Mouse (Mus musculus) heart, postnatal 0 days (tissue): ENCODE measurements around the gene Pkn3.

Experiments
- CTCF ChIP-seq: IDR thresholded peaks from 2 replicates; pipeline ENCODE4 v1.5.1; 2016; ENCODE audit warnings: antibody characterized with exemption, control low read depth, low read depth
- EP300 ChIP-seq: IDR thresholded peaks from 2 replicates; pipeline ENCODE4 v1.6.1; 2016; ENCODE audit warnings: antibody characterized with exemption, low read depth

- TF ChIP-seq CTCF (no peak), EP300 (no peak)
These were observed 14.0 kb downstream of the Pkn3 start for GRCm38 (mm10) chr2:30091521-30091920.
